Mouse (Mus musculus) cerebellum, adult 9-10 months (tissue): ENCODE measurements around the gene Akap12.

Source experiments
- DNase-seq: peaks from one replicate; pipeline ENCODE4 v3.0.0; 2022

Gene Akap12

GRCm38 (mm10) chr10:4266041-4266930 lies at the start of gene Akap12:
TSS of gene Akap12 (plus strand) at chr10:4266380.
- peak; percentile 55 for DNase-seq

- DNase-seq: no peak
Measured at GRCm38 (mm10) chr10:4230563-4231359, 35.4 kb upstream of the Akap12 start.

- DNase-seq: peak; percentile 20
Measured at GRCm38 (mm10) chr10:4233102-4233501, 33.1 kb upstream of the Akap12 start.

- no peak for DNase-seq
Measured at GRCm38 (mm10) chr10:4239794-4240574, 26.2 kb upstream of the Akap12 start.

- no peak for DNase-seq
Measured at GRCm38 (mm10) chr10:4243591-4244300, 22.4 kb upstream of the Akap12 start.

- DNase-seq: no peak
Measured at GRCm38 (mm10) chr10:4245812-4246211, 20.4 kb upstream of the Akap12 start.

GRCm38 (mm10) chr10:4246407-4246806 lies 19.8 kb upstream of the Akap12 start:
- no peak for DNase-seq

GRCm38 (mm10) chr10:4249235-4249845 lies 16.8 kb upstream of the Akap12 start:
- DNase-seq: peak; percentile 54

- DNase-seq: no peak
Measured at GRCm38 (mm10) chr10:4250681-4251080, 15.5 kb upstream of the Akap12 start.

- no peak for DNase-seq
Measured at GRCm38 (mm10) chr10:4253613-4254012, 12.6 kb upstream of the Akap12 start.

GRCm38 (mm10) chr10:4254459-4254858 lies 11.7 kb upstream of the Akap12 start:
- no peak for DNase-seq

- no peak for DNase-seq
Measured at GRCm38 (mm10) chr10:4260925-4261324, 5.3 kb upstream of the Akap12 start.

GRCm38 (mm10) chr10:4261359-4261952 lies 4.7 kb upstream of the Akap12 start:
- DNase-seq: no peak

GRCm38 (mm10) chr10:4265641-4266040 lies 539 bp upstream of the Akap12 start:
- peak; percentile 77 for DNase-seq

GRCm38 (mm10) chr10:4266931-4267310 lies 741 bp downstream of the Akap12 start:
- DNase-seq: peak; percentile 73

- peak; percentile 66 for DNase-seq
Measured at GRCm38 (mm10) chr10:4267481-4267880, 1.3 kb downstream of the Akap12 start.

GRCm38 (mm10) chr10:4268140-4268539 lies 2.0 kb downstream of the Akap12 start:
- DNase-seq: no peak

GRCm38 (mm10) chr10:4275572-4275971 lies 9.4 kb downstream of the Akap12 start:
- peak; percentile 64 for DNase-seq

GRCm38 (mm10) chr10:4276081-4276480 lies 9.9 kb downstream of the Akap12 start:
- peak; percentile 78 for DNase-seq

- no peak for DNase-seq
Measured at GRCm38 (mm10) chr10:4278041-4278440, 11.9 kb downstream of the Akap12 start.

- no peak for DNase-seq
Measured at GRCm38 (mm10) chr10:4282395-4282794, 16.2 kb downstream of the Akap12 start.
